Mouse (Mus musculus) granulocyte monocyte progenitor cell, adult 5-6 weeks (primary cell): Measurements from ENCODE around the gene Slc9a9. TPM values are rescaled to one million over a fixed set of nuclear protein-coding genes. Genes with fewer than 3 reads are reported as not detected.
A peak's percentile ranks its signal among the peaks of the same experiment; 100 is the strongest.

Experiments
- ATAC-seq: replicated peaks from 2 replicates; pipeline ENCODE4 v1.8.0; 2016; ENCODE audit warnings: mild to moderate bottlenecking, moderate TSS enrichment, inconsistent platforms; ENCODE audit not compliant: poor library complexity, severe bottlenecking
- total RNA-seq, 2 experiments: library from RNA; stranded (forward) in 1 of 2; stranded (reverse) in 1 of 2; fragments of 200-712, 200-1000 nt in 1 of 2; fragments of >200 nt in 1 of 2; fragmentation: Nextera tagmentation in 1 of 2; gene quantifications; 2 replicates each; pipeline ENCODE4 v1.2.3; 2014 to 2017

The Slc9a9 gene
- total RNA-seq, 2 experiments from 2014 or later: 7.6 to 10.5 TPM

GRCm38 (mm10) chr9:94803073-94803472, 133.4 kb downstream of the Slc9a9 start:
- ATAC-seq: no peak

GRCm38 (mm10) chr9:94805506-94805905, 135.8 kb downstream of the Slc9a9 start:
- ATAC-seq: no peak

DNA sequence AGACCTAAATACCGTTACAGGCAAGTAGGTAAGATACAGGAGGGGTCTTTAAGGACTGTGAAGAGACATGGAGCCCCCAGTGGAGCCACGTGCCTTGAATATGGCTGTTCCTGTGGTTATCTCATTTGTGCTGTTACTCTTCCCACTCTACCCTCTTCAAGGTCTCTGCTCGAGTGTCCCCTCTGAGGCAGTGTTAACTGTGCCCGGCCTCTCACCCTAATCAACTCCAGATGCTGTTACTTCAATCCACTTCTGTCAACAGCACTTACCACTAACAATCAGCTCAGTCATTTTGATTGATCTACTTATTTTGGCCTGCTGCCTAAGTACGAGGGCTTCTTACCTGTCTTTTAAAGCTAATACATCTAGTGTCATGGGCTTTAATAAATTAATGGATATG, 145.8 kb downstream of the Slc9a9 start:
- no peak for ATAC-seq

- ATAC-seq: no peak
Observed at GRCm38 (mm10) chr9:94821268-94821667, 151.6 kb downstream of the Slc9a9 start.

- no peak for ATAC-seq
Observed at GRCm38 (mm10) chr9:94833836-94834235, 164.1 kb downstream of the Slc9a9 start.

DNA sequence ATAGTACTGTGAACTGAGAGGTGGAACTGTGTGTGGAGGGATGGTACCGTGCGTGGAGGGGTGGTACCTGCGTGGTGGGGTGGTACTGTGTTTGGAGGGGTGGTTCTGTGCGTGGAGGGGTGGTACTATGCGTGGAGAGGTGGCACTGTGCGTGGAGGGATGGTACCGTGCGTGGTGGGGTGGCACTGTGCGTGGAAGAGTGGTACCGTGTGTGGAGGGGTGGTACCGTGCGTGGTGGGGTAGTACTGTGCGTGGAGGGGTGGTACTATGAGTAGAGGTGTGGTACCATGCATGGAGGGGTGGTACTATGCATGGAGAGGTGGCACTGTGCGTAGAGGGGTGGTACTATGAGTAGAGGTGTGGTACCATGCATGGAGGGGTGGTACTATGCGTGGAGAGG, 167.7 kb downstream of the Slc9a9 start:
- ATAC-seq: no peak

GRCm38 (mm10) chr9:94838479-94839031, 168.8 kb downstream of the Slc9a9 start:
- no peak for ATAC-seq

DNA sequence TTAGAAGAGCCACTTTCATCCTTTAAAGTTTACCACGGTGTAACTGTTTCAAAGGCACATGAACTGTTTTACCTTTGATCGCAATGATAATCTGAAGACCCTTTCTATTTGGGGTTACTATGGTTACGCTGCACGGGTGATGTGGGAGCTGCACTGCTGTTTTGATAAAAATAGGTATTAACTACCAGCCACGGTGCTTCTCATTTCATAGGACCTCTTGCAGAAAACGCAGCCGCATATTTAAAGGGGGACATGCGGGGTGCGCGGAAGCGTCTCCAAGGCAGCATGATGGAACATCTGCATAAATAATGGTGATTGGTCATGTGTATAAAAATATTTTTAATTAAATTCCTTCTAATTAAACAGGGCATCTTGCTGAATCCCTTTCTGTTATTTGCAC, 169.5 kb downstream of the Slc9a9 start:
- ATAC-seq: no peak

GRCm38 (mm10) chr9:94840398-94840797, 170.7 kb downstream of the Slc9a9 start:
- no peak for ATAC-seq

- ATAC-seq: no peak
Observed at GRCm38 (mm10) chr9:94840972-94841371, 171.3 kb downstream of the Slc9a9 start.

- no peak for ATAC-seq
Observed at GRCm38 (mm10) chr9:94844176-94844575, 174.5 kb downstream of the Slc9a9 start.

GRCm38 (mm10) chr9:94847624-94848023, 177.9 kb downstream of the Slc9a9 start:
- ATAC-seq: no peak

GRCm38 (mm10) chr9:94851550-94851949, 181.8 kb downstream of the Slc9a9 start:
- no peak for ATAC-seq

- ATAC-seq: no peak
Observed at GRCm38 (mm10) chr9:94856093-94856492, 186.4 kb downstream of the Slc9a9 start.

- ATAC-seq: no peak
Observed at GRCm38 (mm10) chr9:94868557-94868956, 198.8 kb downstream of the Slc9a9 start.

- ATAC-seq: no peak
Observed at GRCm38 (mm10) chr9:94869023-94869799, 199.5 kb downstream of the Slc9a9 start.

DNA sequence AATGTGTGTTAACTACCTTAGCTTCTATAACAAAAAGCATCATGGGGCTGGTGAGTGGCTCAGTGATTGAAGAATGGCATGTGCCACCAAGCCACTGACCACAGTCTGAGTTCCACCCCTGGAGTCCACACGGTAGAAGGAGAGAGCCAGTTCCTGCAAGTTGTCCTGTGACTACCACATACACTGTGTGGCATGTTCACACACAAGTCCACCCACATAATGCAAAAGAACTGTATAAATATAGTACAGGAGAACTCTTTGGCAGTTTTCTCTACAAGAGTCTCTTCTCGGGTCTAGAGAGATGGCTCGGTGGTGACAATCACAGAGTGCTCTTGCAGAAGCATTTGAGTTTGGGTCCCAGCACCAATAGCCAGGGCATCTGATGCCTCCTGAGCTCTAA, 212.8 kb downstream of the Slc9a9 start:
- no peak for ATAC-seq

DNA sequence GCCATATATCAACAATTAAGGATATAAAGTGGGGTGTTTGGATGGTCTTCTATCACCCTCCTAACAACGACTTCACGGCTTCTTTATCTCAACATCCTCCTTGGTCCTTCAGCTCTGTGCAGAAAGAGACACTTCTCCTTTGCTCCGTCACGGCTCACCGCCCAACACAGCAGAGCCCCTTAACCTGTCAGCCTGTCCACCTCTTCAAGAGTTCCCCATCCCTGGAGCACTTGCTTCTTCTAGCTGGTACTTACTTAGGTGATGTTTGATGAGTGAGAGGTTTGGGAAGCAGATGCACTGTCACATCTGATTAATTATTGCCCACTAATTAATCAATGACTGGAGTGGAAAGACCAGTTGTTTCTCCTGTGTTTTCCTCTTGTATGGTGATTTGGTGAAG, 213.7 kb downstream of the Slc9a9 start:
- ATAC-seq: no peak

- no peak for ATAC-seq
Observed at GRCm38 (mm10) chr9:94885151-94885550, 215.4 kb downstream of the Slc9a9 start.

DNA sequence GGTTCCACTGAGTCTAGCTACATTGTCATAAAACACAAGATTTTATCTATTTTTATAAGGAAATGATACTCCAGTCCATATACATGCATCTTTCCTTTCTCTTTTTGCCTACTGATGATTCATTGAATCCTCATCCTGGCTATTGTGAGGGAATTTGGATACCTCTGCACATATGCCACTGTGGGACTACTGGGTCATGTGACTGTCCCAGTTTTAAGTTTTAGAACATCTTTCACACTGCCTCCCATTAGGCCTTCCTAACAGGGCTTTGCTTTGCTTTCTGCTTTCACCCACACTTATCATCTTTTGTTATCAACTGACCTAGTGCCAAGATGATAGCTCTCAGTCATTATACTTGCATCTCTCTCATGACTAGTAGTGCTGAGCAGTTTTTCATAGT, 219.9 kb downstream of the Slc9a9 start:
- no peak for ATAC-seq

DNA sequence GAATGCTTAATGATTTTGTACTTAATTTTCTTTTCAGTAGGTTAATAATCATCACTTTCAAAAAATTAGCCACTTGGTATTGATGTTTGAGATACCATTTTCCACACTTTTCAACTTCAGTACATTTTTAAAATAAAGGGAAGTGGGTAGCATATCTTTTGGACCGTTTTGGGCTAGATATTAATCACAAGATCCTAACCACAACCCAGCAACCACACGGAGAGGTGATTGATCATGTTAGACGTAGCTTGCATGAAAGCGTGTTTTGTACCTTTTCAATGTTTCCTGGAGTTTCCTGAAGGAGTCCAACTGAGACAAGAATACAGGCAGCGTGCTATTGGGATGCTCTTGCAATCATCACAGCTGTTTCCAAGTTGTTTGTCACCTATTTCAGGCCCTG, 226.2 kb downstream of the Slc9a9 start:
- ATAC-seq: peak; percentile 25; the same call in 1 of the 2 replicates

- peak; percentile 82 for ATAC-seq
Observed at GRCm38 (mm10) chr9:94904180-94904579, 234.5 kb downstream of the Slc9a9 start.
